Mouse (Mus musculus): ENCODE data around the gene Golt1a. TPM values are rescaled to one million over a fixed set of nuclear protein-coding genes. Genes with fewer than 3 reads are reported as not detected.

Golt1a gene
- total and polyA plus RNA-seq, 3 experiments: not detected

DNA sequence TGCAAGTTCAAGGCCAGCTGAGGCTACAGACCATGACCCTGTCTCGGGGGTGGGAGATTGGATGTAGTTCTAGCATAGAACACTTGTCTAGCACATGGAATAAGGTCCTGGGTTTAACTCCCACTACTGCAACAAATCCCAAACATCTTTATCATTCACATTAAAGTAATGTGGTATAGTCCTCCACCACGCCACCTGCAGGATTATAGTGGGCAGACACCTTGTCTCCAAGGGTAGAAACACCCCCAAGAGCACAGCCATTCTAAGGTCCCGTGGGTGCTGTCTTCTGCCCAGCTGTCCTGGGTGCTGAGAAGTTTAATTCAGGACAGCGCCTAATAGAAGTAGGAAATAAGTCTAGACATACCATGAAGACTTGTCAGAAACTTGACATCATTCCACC lies 7.0 kb downstream of the Golt1a start:
- Histone ChIP-seq H3K4me1 (ENCODE audit: control insufficient read depth in 1 of 2, insufficient read depth in 2 of 2, low read length in 2 of 2) (peaks cover under 1 to 15% of the 10 kb centered on the region in 2 experiments; a peak in 3 of 4 replicates), H3K27ac (ENCODE audit: control insufficient read depth, low read depth, low read length) (no peak overlapping the region), H3K27me3 (ENCODE audit: control insufficient read depth in 1 of 2, insufficient read depth in 2 of 2, low read length in 2 of 2) (no peaks in the 10 kb centered on the region), H3K9me3 (replicated peaks; ENCODE audit: insufficient read depth, low read length) (no peaks in the 10 kb centered on the region), H3K36me3 (ENCODE audit: control insufficient read depth in 1 of 2, insufficient read depth in 2 of 2, low read length in 2 of 2) (peaks cover 0 to 2% of the 10 kb centered on the region in 2 experiments; a peak in 1 of 4 replicates), H3K4me3 (ENCODE audit: control insufficient read depth in 1 of 2, insufficient read depth in 1 of 2, low read depth in 2 of 2, low read length in 2 of 2) (no peak overlapping the region), H3K79me2 (ENCODE audit: control insufficient read depth, insufficient read depth, low read length, poor library complexity) (no peaks in the 10 kb centered on the region), H3K9ac (ENCODE audit: control insufficient read depth, low read depth, low read length, poor library complexity, severe bottlenecking) (no peak overlapping the region)
- TF ChIP-seq CHD2 (IDR thresholded peaks at IDR 0.05; ENCODE audit: low read length): no peak
- TF ChIP-seq CTCF (IDR thresholded peaks at IDR 0.05 in 2 of 3, conservative IDR thresholded peaks at IDR 0.05 in 1 of 3; ENCODE audit: control insufficient read depth in 1 of 3, insufficient read depth in 1 of 3, low read depth in 2 of 3, low read length in 3 of 3, poor library complexity in 1 of 3, severe bottlenecking in 1 of 3): peak; percentile 22 to 54 (median 29); a peak in 3 of 6 replicates
- no peak for TF ChIP-seq KAT2A (conservative IDR thresholded peaks at IDR 0.05; ENCODE audit: low read depth, low read length)
- TF ChIP-seq TAL1 (IDR thresholded peaks at IDR 0.05; ENCODE audit: low read length): no peak
- TF ChIP-seq POLR2A (IDR thresholded peaks at IDR 0.05; ENCODE audit: control insufficient read depth in 1 of 2, insufficient read depth in 1 of 2, low read depth in 1 of 2, low read length in 2 of 2, poor library complexity in 1 of 2): no peak
- no peak for TF ChIP-seq MYC (IDR thresholded peaks at IDR 0.05; ENCODE audit: low read depth, low read length)
- TF ChIP-seq SMC3 (IDR thresholded peaks at IDR 0.05; ENCODE audit: low read depth, low read length): peak; percentile 54
- TF ChIP-seq MAFK (IDR thresholded peaks at IDR 0.05; ENCODE audit: borderline replicate concordance, low read depth, low read length): no peak
- no peak for TF ChIP-seq UBTF (IDR thresholded peaks at IDR 0.05; ENCODE audit: borderline replicate concordance, insufficient read depth, low read depth, low read length)
- no peak for TF ChIP-seq RCOR1 (IDR thresholded peaks at IDR 0.05; ENCODE audit: low read depth, low read length)
- no peak; the same call in 1 of the 2 replicates for TF ChIP-seq RAD21 (IDR thresholded peaks at IDR 0.05; ENCODE audit: low read depth, low read length)
- no peak for TF ChIP-seq E2F4 (IDR thresholded peaks at IDR 0.05; ENCODE audit: borderline replicate concordance, low read depth, low read length)
- peak; percentile 31 for DNase-seq (ENCODE audit: low read depth, low spot score)

DNA sequence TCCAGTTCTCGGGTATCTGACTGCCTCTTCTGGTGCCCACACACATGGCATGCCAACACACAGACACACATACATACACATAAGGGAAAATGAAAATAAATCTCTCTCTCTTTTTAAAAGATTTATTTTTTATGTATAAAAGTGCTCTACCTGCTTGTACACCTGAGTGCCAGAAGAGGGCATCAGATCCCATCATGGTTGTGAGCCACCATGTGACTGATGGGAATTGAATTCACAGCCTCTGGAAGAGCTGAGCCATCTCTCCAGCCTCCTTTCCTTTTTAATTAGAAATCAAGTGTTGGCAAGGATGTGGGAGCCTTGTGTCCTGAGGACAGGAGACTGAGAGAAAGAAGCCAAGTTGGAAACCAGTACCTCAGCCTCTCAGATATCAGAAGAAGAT lies 7.5 kb downstream of the Golt1a start:
- DNase-seq (ENCODE audit: low read depth, low spot score): peak; percentile 39
- H3K79me2 ChIP-seq (ENCODE audit: control insufficient read depth, insufficient read depth, low read length, poor library complexity): no peaks in the 10 kb centered on the region
- TF ChIP-seq TAL1 (IDR thresholded peaks at IDR 0.05; ENCODE audit: low read length) (no peak), JUND (IDR thresholded peaks at IDR 0.05; ENCODE audit: low read depth, low read length) (no peak), SMC3 (IDR thresholded peaks at IDR 0.05; ENCODE audit: low read depth, low read length) (peak; percentile 63), GATA1 (IDR thresholded peaks at IDR 0.05; ENCODE audit: low read depth, low read length) (no peak), USF2 (IDR thresholded peaks at IDR 0.05; ENCODE audit: borderline replicate concordance in 1 of 2, insufficient read depth in 1 of 2, low read depth in 1 of 2, low read length in 2 of 2) (no peak), MYC (IDR thresholded peaks at IDR 0.05; ENCODE audit: low read depth, low read length) (no peak), BHLHE40 (IDR thresholded peaks at IDR 0.05; ENCODE audit: borderline replicate concordance, low read depth, low read length) (no peak), CTCF (IDR thresholded peaks at IDR 0.05 in 2 of 3, conservative IDR thresholded peaks at IDR 0.05 in 1 of 3; ENCODE audit: control insufficient read depth in 1 of 3, insufficient read depth in 1 of 3, low read depth in 2 of 3, low read length in 3 of 3, poor library complexity in 1 of 3, severe bottlenecking in 1 of 3) (peak; percentile 33 to 59 (median 41); a peak in 5 of 6 replicates), USF1 (IDR thresholded peaks at IDR 0.05; ENCODE audit: low read depth, low read length) (peak; percentile 73), RAD21 (IDR thresholded peaks at IDR 0.05; ENCODE audit: low read depth, low read length) (peak; percentile 32), UBTF (IDR thresholded peaks at IDR 0.05; ENCODE audit: borderline replicate concordance, insufficient read depth, low read depth, low read length) (no peak), MEF2A (IDR thresholded peaks at IDR 0.05; ENCODE audit: extremely low read depth, insufficient replicate concordance, low read depth, low read length, poor library complexity, severe bottlenecking) (no peak), TBP (IDR thresholded peaks at IDR 0.05; ENCODE audit: low read depth, low read length) (no peak), RCOR1 (IDR thresholded peaks at IDR 0.05; ENCODE audit: low read depth, low read length) (no peak)
- peaks cover 0 to 2% of the 10 kb centered on the region in 2 experiments; a peak in 1 of 4 replicates for H3K27me3 ChIP-seq (ENCODE audit: control insufficient read depth in 1 of 2, insufficient read depth in 2 of 2, low read length in 2 of 2)
- peaks cover 0 to 9% of the 10 kb centered on the region in 2 experiments; a peak in 1 of 4 replicates for H3K4me1 ChIP-seq (ENCODE audit: control insufficient read depth in 1 of 2, insufficient read depth in 2 of 2, low read length in 2 of 2)
- H3K36me3 ChIP-seq (ENCODE audit: control insufficient read depth in 1 of 2, insufficient read depth in 2 of 2, low read length in 2 of 2): peaks cover 0 to 2% of the 10 kb centered on the region in 2 experiments; a peak in 1 of 4 replicates
- H3K9ac ChIP-seq (ENCODE audit: control insufficient read depth, low read depth, low read length, poor library complexity, severe bottlenecking): no peak overlapping the region
- H3K27ac ChIP-seq (ENCODE audit: control insufficient read depth, low read depth, low read length): no peak overlapping the region
- no peak overlapping the region for H3K4me3 ChIP-seq (ENCODE audit: control insufficient read depth in 1 of 2, insufficient read depth in 1 of 2, low read depth in 2 of 2, low read length in 2 of 2)
- no peaks in the 10 kb centered on the region for H3K9me3 ChIP-seq (replicated peaks; ENCODE audit: insufficient read depth, low read length)

All from MEL (cell line).